18 mouse cellular contexts compared by ENCODE assay signal in the genomic region with DNA sequence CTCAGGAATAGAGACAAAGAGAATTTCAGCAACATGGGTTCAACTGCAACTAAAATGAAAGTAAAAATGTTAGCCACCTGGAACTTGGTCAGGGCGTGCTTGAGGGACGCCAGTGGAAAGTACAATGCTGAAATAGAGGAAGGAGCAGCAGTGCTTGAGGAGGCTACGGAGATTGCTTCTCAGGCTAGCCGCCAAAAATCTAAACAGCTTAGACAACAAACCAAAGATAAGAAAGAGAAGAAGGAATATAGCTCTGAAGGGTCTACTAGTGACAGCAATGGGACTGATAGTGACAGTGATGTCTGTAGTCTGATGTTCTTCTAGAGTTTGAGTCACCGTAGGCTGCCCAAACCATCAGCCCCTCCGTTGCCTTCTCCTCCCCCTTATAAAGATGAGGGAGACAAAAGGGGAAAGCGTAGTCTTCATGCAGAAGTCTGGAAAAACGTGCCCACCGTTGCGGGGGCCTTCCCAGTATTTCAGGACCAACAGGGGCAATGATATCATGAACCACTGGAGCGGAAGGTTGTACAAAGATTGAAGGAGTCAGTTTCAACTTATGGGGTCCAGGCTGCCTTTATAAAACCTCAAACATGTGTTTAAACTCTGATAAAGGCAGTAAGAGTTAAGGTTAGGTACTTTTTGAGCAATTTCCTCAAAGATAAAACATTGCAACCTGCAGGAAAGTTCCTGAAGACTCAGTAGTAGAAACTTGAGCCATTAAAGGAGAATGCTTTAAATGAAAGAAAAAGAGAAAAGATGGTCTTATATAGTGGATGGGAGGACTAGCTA. TPM values are rescaled to one million over a fixed set of nuclear protein-coding genes. Genes with fewer than 3 reads are reported as not detected.
DNase-seq lines count a peak whose midpoint lies in the region; ATAC-seq and TF ChIP-seq lines count a peak whose summit lies in the region.
"Not testable (repeated sequence)": the region's sequence is repeated elsewhere in the genome, so short reads cannot be mapped to it uniquely, and the experiment has no call there.
"Had no signal": no experiment of that assay in that cellular context is flagged by ENCODE, and none has a peak within 500 bp of the region (broad histone marks: within the 10 kb centered on the region; RNA-seq: fewer than 3 reads in every experiment).

No protein-coding gene starts in this region.

- TF ChIP-seq EP300 in liver, embryonic 14.5 days (IDR thresholded peaks at IDR 0.05; ENCODE audit: low read depth) = peak; percentile 64

- not testable (repeated sequence) for H3K27ac ChIP-seq in liver, embryonic 12.5 days; liver, embryonic 14.5 days; liver, embryonic 16.5 days (ENCODE audit: low read length)

- H3K36me3 ChIP-seq in G1E (replicated peaks); liver, embryonic 12.5 days; liver, embryonic 14.5 days (replicated peaks; ENCODE audit: control insufficient read depth, insufficient read depth, low read depth); liver, embryonic 16.5 days (ENCODE audit: control insufficient read depth, insufficient read depth): not testable (repeated sequence)

- H3K9me3 ChIP-seq in G1E (replicated peaks); liver, embryonic 12.5 days (replicated peaks); liver, embryonic 14.5 days (ENCODE audit: control insufficient read depth, low read length); liver, embryonic 16.5 days (replicated peaks; ENCODE audit: control insufficient read depth, low read length): not testable (repeated sequence)

- not testable (repeated sequence) for H3K27me3 ChIP-seq in G1E (ENCODE audit: insufficient read depth, low read length); liver, embryonic 12.5 days (replicated peaks); liver, embryonic 14.5 days (ENCODE audit: control insufficient read depth, insufficient read depth, low read length); liver, embryonic 16.5 days (ENCODE audit: control insufficient read depth, insufficient read depth, low read depth, low read length)

- peak overlapping the region; percentile 14; the same call in 1 of the 2 replicates for H3K4me3 ChIP-seq in G1E (ENCODE audit: low read depth, low read length)
- H3K4me3 ChIP-seq in liver, embryonic 12.5 days = 0 out of 2 replicates have a peak overlapping the region, but pooled peaks have one; percentile 15
- not testable (repeated sequence) for H3K4me3 ChIP-seq in liver, embryonic 14.5 days (ENCODE audit: insufficient read depth in 1 of 2, low read depth in 2 of 2, low read length in 2 of 2); liver, embryonic 16.5 days (ENCODE audit: low read depth, low read length)

- peak overlapping the region; percentile 47 for H3K4me2 ChIP-seq in liver, embryonic 12.5 days
- peak overlapping the region; percentile 42 for H3K4me2 ChIP-seq in liver, embryonic 14.5 days (ENCODE audit: low read depth)
- peak overlapping the region; percentile 37 for H3K4me2 ChIP-seq in liver, embryonic 16.5 days (ENCODE audit: low read depth, low read length)

- TF ChIP-seq CTCF in G1E (IDR thresholded peaks at IDR 0.05; ENCODE audit: low read depth, low read length); liver, embryonic 14.5 days (IDR thresholded peaks at IDR 0.05; ENCODE audit: low read depth): not testable (repeated sequence)

- DNase-seq in 416B (ENCODE audit: low read depth) (peak; percentile 64), MEL-GATA-1-ER (ENCODE audit: extremely low read depth, low read depth) (peak; percentile 55)
- DNase-seq in G1E (ENCODE audit: low spot score); liver, embryonic 14.5 days (ENCODE audit: low read depth in 3 of 3, low spot score in 3 of 3): not testable (repeated sequence)
- DNase-seq in heart, adult 11 months = peak; percentile 31

- peaks cover 45% of the 10 kb centered on the region for H3K4me1 ChIP-seq in G1E (ENCODE audit: insufficient read depth, low read depth, low read length)
- H3K4me1 ChIP-seq in liver, embryonic 12.5 days = peaks cover 19% of the 10 kb centered on the region
- not testable (repeated sequence) for H3K4me1 ChIP-seq in liver, embryonic 14.5 days (replicated peaks; ENCODE audit: control insufficient read depth in 2 of 2, insufficient read depth in 2 of 2, low read length in 1 of 2); liver, embryonic 16.5 days (ENCODE audit: control insufficient read depth, low read depth, low read length)

- 35% methylated on average over 11 of the region's 11 CpGs for WGBS in liver, embryonic 12.5 days (ENCODE audit: insufficient replicate concordance)
- WGBS in liver, embryonic 14.5 days (ENCODE audit: insufficient replicate concordance) = 25% methylated on average over 11 of the region's 11 CpGs
- 31% methylated on average over 11 of the region's 11 CpGs for WGBS in liver, embryonic 16.5 days (ENCODE audit: insufficient replicate concordance)

- not testable (repeated sequence) for H3K9ac ChIP-seq in liver, embryonic 12.5 days; liver, embryonic 14.5 days (replicated peaks); liver, embryonic 16.5 days (ENCODE audit: low read depth, low read length)

- ATAC-seq in G1E (ENCODE audit: extremely low read depth, insufficient number of reproducible peaks, low FRiP score, poor library complexity, severe bottlenecking); liver, embryonic 12.5 days; liver, embryonic 14.5 days (ENCODE audit: insufficient read depth); liver, embryonic 16.5 days (ENCODE audit: low read depth): not testable (repeated sequence)

RNA-seq across cellular contexts. Expression of a gene that starts 15.2 kb away (rescaled TPM):
- total RNA-seq in G1E (2014; fragmentation: Nextera tagmentation) (109 and 113 TPM in 2 replicates), G1E (2017) (68.9 and 74.7 TPM in 2 replicates)
- polyA plus RNA-seq in G1E (2012) = 22.4 and 27.5 TPM in 2 replicates
- 35.4 and 35.8 TPM in 2 replicates for polyA plus RNA-seq in liver, embryonic 12.5 days (2016; fragmentation: Nextera tagmentation; extraction: Ambion mirVana)
- 19.1 and 25.5 TPM in 2 replicates for polyA plus RNA-seq in liver, embryonic 14.5 days (2012; rRNA removed)
- 19.2 and 26.5 TPM in 2 replicates for polyA plus RNA-seq in liver, embryonic 14.5 days (2014; fragmentation: Nextera tagmentation; extraction: Ambion mirVana)
- 14.4 and 14.9 TPM in 2 replicates for polyA plus RNA-seq in liver, embryonic 16.5 days (2015; fragmentation: Nextera tagmentation; extraction: Ambion mirVana)

RNA-seq across cellular contexts. Expression of a gene that starts 15.5 kb away (rescaled TPM):
- total RNA-seq in G1E (2014; fragmentation: Nextera tagmentation) (1.2 TPM in 1 of 2 replicates, not detected in the other), G1E (2017) (0.17 and 0.55 TPM in 2 replicates)
- not detected in 2 replicates for polyA plus RNA-seq in G1E (2012)
- 0.45 and 0.61 TPM in 2 replicates for polyA plus RNA-seq in liver, embryonic 12.5 days (2016; fragmentation: Nextera tagmentation; extraction: Ambion mirVana)
- not detected in 2 replicates for polyA plus RNA-seq in liver, embryonic 14.5 days (2012; rRNA removed)
- polyA plus RNA-seq in liver, embryonic 14.5 days (2014; fragmentation: Nextera tagmentation; extraction: Ambion mirVana) = 0.29 and 0.37 TPM in 2 replicates
- 0.08 and 0.13 TPM in 2 replicates for polyA plus RNA-seq in liver, embryonic 16.5 days (2015; fragmentation: Nextera tagmentation; extraction: Ambion mirVana)
- total RNA-seq: adrenal gland, postnatal 10 days; adrenal gland, postnatal 25 days; forebrain, postnatal 0 days had no signal
- polyA plus RNA-seq: adrenal gland, adult 2 months; brain, embryonic 14.5 days; cerebellum, adult 2 months; cortical plate, adult 2 months; embryonic facial prominence, embryonic 12.5 days; embryonic facial prominence, embryonic 14.5 days; forebrain, embryonic 13.5 days; forebrain, embryonic 15.5 days; forebrain, postnatal 0 days had no signal
